Mouse (Mus musculus) kidney, adult 18-20 months (tissue): Measurements from ENCODE around the gene Kdelr1.

ENCODE experiments used
- DNase-seq: peaks from one replicate; pipeline ENCODE4 v3.0.0; 2021

Kdelr1 gene

DNA sequence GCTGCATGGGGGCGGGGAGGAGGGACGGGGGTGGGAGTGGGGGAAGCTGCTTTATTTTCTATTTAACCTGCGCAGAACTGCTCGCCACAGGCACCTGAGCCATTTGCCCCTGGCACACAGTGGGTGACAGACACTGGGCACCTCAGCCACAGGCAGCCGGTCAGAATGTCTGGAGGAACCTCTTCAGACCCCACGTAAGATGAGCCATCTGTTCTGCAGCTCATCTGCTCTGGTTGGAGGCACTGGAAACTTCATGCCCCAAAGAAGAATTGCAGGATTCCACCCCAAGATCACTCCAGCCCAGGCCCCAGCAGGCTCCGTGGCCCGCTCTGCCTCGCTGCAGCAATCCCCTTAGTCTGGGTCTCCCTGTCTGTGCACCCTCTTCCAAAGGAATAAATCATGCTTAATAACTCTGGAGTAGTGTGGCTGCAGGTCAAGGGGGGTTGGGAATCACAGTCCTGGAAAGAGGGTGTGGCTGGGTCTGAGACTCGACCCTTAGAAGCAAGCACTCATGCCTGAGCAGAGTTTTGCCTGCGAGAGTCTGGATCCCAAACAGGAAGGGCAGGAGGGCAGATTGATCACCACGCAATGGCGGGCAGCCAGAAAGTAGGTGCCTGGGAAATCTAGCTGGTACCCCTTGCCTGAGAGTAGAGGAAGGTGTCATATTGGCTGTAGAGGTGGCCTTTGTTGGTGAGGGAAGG, 44.6 kb downstream of the Kdelr1 start:
- no peak for DNase-seq

DNA sequence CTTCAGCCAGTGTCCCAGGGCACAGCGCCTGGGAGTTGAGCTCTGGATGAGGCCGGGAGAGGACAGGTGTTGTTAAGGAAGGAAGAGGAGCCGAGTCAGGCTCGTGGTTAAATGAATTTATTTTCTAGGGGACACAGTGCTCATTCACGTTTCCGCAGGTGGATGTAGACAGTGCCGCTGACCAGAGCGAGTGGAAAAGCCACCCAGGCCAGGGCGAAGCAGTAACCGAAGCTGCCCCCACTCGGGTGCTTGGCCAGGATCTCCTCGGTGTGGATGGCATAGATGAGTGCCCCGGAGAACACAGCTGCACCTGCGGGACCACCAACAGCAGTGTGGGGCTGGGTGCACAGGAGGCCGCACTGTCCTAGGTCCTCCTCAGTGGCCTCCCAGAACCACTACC, 45.4 kb downstream of the Kdelr1 start:
- DNase-seq, result no peak

DNA sequence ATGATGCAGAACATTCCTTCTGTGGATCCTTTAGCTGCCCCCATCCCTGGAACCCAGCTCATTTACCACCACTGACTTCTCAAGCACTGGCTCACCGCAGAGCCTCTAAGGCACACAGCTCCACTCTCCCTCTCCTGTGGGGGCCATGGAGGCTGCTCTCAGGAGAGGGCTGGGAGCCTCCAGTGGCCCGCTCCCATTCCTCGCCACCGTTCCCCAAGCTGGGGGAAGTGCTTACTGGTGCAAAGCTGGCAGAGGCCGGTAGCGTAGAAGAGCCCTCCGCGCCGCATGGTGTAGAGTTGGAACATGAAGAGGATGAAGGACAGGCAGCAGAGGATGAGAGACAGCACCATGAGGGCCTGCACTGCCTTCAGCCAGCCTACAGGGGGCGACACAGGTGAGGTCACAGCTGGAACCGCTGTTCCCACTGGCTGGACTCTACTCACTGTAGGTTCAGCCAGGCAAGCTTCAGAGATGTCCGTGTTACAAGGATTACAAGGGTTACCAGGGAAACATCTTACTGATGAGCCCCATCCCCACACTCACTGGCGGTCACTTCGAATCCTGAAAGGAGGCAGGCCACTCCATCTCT, 46.6 kb downstream of the Kdelr1 start:
- no peak for DNase-seq

DNA sequence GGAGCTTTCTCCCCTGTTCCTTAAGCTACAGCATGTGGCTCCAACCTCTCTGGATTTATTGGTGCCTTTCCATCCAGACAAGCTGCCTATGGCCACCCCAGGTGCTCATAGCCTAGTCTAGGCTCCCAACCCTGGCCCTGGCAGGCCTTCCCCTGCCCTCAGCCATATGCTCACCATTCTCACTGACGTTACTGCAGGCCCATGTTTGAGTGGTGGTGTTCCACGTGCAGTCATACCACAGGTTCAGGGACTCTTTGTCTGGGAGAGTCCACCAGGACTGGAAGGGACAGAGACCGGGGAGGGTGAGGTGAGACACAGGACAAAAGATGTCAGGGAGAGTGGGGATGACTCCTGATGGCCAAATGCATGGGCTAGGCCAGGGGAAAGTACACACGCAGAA, 47.2 kb downstream of the Kdelr1 start:
- DNase-seq, result no peak

DNA sequence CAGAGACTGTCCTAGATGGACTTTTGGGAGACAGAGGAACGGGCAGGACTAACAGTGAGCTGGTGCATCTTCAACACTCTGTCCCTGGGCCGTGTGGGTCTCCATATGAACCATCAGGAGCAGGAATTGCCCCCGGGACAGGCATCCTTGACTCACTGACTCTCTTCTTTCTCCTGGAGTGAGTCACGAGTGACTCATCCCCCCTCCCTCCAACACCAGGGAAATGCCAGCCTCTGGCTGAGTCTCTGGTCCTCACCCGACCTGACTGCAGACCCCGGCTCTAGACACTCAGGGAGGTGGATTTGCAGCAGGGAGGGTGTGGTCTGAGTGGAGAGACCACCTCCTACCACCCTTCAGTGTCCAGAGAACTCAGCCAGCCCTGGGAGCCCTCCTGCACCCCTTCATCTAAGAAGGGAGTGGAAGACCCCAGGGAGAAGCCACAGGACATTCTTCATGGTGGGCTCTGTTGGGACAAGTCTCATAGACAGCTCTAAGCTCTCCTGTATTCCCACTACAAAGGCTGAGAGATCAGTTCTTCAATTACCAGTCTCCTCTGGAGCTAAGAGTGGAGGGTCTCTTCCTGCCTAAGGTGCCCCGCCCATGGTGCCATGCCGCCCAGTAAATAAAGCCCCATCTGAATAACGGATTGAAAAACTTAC, 48.1 kb downstream of the Kdelr1 start:
- DNase-seq, result no peak

DNA sequence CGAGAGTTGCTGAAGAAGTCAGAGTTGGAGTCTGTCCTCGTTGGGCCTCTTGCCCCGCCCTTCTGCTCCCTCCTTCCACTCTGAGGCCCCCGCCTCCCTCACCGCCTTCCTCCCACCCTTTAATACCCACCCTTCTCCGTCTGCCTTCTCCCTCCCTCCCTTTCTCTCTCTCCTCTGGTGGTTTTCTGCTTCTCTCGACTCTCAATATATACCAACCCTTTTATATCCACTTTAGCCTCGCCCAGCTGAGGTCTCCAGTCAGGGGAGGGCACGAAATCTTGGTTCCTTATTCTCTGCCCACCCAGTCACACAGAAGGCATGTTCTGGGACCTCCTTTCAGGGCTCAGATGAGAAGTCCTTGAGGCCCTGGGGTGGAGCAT, 48.7 kb downstream of the Kdelr1 start, which contains the start of gene Emp3:
Gene Emp3 (minus strand): TSS at position 163 of the 380 bp plus-strand sequence.
- no peak for DNase-seq

DNA sequence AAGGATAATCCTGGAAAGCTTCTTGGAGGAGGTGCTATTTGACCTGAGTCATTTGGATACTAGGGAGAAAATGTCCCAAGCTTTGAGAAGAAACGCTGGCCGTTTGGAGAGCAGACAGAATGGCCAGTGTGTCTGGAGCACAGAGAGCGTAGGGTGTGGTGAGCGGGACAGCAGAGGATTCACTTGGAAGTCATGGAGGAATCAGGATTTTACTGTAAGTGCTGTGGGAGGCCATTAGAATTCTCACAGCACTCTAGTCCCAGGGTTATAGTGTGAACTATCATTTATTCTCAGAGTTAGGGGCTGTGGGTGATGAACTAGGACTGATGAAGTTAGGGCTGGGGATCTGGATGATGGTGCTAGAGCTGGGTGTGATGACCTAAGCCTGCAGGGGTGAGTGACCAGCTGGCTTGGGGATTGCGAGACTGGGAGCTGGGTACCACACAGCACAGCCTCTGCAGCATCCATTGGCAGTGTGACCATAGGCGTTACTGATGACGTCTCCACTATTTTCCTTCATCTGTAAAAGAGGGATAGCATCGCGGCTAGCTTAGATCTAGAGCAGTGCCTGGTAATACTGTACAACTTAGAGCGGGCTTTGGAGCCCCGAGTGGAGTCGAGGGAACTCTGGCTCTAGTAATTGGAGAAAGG, 49.5 kb downstream of the Kdelr1 start:
- no peak for DNase-seq

DNA sequence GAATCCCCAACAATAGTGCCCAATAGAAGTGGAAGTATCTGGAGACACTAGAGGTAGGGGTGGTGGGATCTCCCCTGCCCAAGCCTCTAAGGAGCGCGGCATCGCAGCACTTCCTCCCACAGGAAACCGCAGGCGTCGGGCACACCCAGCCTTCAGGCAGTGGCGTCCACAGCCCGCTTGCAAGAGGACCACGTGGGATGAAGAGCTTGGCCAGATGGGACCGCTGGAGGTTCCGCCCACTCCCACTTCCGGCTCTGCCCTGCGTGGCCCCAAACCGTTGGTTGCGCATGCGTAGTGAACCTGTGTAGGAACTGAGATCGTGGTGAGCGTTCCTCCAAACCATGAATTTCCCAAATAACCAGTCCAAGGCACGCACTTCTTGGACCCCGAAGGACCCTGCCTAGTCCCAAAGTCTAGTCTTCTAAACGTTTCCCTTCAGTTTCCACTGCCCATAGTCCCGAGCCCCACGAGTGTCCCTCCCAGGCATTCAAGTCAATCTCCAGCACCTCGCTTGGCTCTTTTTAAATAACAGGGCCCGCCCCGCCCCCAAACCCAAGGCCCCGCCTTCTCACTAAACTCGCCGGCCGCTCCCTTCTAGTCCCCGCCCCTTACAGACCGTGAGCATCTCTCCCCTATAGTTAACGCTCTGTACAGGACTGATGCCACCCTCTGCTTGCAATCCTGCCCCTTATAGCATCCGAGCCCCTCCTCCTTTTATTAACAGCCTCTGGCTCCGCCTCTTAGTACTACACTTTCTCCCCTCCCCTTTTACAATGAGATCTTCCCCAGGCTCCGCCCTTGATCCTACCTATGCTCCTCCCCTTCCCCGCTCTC, 50.6 kb downstream of the Kdelr1 start:
- DNase-seq, result peak; percentile 94

DNA sequence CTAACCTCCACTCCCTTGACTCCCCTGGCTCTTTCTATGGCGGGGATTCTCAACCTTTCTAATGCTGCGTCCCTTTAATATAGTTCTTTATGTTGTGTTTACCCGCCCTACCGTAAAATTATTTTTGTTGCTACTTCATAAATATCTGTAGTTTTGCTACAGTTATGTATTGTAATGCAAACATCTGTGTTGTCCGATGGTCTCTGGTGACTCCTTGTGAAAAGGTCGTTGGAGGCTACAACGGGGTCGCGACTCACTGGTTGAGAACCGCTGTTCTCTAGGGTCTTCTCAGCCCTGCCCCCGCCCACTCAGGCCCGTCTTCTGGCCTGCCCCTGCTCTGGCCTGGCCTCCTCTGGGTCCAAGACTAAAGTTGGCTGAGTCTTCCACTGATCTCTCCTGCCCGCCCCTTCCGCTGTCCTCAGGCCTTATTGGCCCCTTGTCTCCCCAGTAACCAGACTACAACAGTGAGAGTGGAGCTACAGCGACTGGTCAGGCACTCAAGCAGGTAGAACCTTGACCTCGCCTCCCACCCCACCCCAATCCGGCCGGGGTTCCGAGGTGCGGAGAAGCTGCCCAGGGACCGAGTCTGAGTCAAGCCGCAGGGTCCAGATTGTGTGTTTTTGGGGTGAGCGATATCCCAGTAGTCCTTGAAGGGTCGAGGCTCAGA, 51.3 kb downstream of the Kdelr1 start, which contains the start of gene Ccdc114:
Gene Ccdc114 (plus strand): TSS at position 311 of the 667 bp plus-strand sequence.
- peak; percentile 85 for DNase-seq

DNA sequence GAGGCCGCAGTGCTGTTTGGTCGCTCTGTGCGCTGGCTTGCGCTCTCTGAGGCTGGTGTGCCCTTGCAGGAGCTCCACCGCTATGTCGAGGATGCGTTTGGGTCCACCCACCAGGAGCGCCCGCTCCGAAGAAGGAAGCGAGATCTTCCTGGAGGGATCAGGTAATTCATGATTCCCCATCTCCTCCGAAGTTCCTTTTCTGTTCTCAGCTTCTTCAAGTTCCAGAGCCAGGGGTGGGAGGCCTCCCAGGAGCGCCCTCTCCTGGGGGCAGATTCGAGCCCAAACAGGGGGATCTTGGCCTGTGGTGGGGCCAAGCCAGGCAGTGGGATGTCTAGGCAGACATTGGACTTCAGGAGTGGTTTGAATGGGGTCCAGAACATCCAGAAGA, 51.9 kb downstream of the Kdelr1 start:
- no peak for DNase-seq

DNA sequence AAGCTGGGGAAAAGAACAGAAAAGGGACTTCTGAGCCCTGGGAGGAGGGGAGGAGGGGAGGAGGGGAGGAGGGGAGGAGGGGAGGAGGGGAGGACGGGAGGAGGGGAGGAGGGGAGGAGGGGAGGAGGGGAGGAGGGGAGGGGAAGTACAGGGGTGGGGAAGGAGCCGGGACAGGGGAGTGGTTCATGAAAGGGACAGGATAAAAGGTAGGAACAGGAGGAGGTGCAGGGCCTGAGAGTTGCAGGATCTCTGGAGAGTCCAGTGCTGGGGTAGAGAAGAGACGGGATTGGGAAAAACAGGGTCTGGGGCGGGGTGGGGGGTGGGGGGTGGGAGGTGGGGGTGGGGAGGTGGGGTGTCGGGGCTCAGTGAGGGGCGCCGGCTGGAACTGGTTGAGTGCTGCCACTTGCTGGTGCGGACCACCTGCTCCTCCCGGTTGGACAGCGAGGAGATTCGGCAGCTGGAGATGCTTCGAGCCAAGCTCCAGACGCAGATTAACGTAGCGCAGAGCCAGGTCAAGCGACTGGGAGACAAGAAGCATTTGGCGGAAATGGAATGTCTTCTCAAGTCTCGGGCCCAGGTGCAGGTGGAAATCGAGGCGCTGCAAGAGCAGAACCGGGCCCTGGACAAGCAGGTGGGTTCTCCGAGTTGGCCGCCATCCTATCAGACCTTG, 56.2 kb downstream of the Kdelr1 start:
- no peak for DNase-seq

DNA sequence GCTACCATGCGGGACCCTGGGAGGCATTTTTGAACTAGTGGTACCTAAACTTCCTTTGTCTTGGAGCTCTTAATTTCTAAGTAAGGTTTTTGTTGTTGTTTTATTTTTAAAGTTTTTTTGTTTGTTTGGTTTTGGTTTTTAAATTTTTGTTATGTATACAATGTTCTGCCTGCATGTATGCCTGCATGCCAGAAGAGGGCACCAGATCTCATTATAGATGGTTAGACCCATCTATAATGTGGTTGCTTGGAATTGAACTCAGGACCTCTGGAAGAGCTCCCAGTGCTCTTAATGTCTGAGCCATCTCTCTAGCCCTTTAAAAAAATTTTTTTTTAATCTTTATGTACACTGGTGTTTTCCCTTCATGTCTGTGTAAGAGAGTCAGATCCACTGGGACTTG, 57.1 kb downstream of the Kdelr1 start:
- DNase-seq, result no peak
